Mouse (Mus musculus) forebrain, embryonic 12.5 days (tissue): ENCODE results near the gene Atp11c. TPM values are rescaled to one million over a fixed set of nuclear protein-coding genes. Genes with fewer than 3 reads are reported as not detected.
A peak's percentile ranks its signal among the peaks of the same experiment; 100 is the strongest.

Experiments used
- ATAC-seq: fragments of 200-750 bp; cut with Nextera tagmentation; 2 replicates; pipeline ENCODE4 v1.8.0; 2017; ENCODE audit warnings: moderate TSS enrichment; ENCODE audit not compliant: low FRiP score
- H3K27ac ChIP-seq: fragments of 300-500 bp; sonication (generic); 2 replicates; pipeline ENCODE4 v1.5.1; 2016; ENCODE audit warnings: mild to moderate bottlenecking
- H3K27me3 ChIP-seq: fragments of 300-500 bp; sonication (generic); 2 replicates; pipeline ENCODE4 v1.6.1; 2016; ENCODE audit warnings: mild to moderate bottlenecking
- H3K36me3 ChIP-seq: fragments of 300-500 bp; sonication (generic); replicated peaks from 2 replicates; pipeline ENCODE4 v1.6.1; 2016; ENCODE audit warnings: mild to moderate bottlenecking
- H3K4me1 ChIP-seq: fragments of 300-500 bp; sonication (generic); 2 replicates; pipeline ENCODE4 v1.6.1; 2016
- H3K4me2 ChIP-seq: fragments of 300-500 bp; sonication (generic); 2 replicates; pipeline ENCODE4 v1.6.1; 2016; ENCODE audit warnings: mild to moderate bottlenecking, moderate library complexity
- H3K4me3 ChIP-seq: fragments of 300-500 bp; sonication (generic); replicated peaks from 2 replicates; pipeline ENCODE4 v1.5.1; 2016; ENCODE audit warnings: mild to moderate bottlenecking
- H3K9ac ChIP-seq: fragments of 300-500 bp; sonication (generic); 2 replicates; pipeline ENCODE4 v1.6.1; 2016; ENCODE audit warnings: mild to moderate bottlenecking
- H3K9me3 ChIP-seq: fragments of 300-500 bp; sonication (generic); 2 replicates; pipeline ENCODE4 v1.6.1; 2016
- WGBS: fragments of 180-500 bp; shearing (Covaris S2); methylation state at CpG from one replicate; pipeline ENCODE4 v1.1.7; 2016; 5-methylcytosine and 5-hydroxymethylcytosine counted together
- polyA plus RNA-seq: library from polyadenylated mRNA; unstranded; fragments of >200 nt; fragmentation: Nextera tagmentation; extraction: Ambion mirVana; gene quantifications from 2 replicates; pipeline ENCODE4 v1.2.1, GENCODE M21; 2016

Atp11c gene
- 17.8 and 19.2 TPM in 2 replicates for polyA plus RNA-seq

DNA sequence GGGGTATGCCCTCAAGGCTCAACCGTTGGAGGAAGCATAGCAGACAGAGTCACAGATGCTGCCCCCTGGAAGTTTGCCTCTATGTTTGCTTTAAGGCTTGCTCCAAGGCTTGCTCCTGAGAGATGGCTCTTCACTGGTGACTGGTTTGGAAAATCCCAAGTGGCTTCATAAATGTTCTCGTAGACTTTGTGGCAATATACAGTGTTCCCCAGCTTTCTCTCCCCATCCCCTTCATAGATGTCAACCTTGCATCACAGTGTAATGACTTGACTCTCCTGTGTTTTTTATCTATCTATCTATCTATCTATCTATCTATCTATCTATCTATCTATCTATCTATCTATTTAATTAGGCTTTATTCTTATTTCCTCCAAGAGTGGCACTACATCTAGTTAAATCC is at the start of gene Atp11c:
Gene Atp11c, minus strand, starts transcription at position 101 of the 400 bp plus-strand sequence.
- Histone ChIP-seq H3K9ac (no peak within 1 kb of the TSS), H3K27ac (no peak within 1 kb of the TSS), H3K27me3 (no peaks in the 10 kb centered on the region), H3K4me1 (no peaks in the 10 kb centered on the region), H3K9me3 (no peaks in the 10 kb centered on the region), H3K4me2 (no peak within 1 kb of the TSS), H3K36me3 (no peaks in the 10 kb centered on the region), H3K4me3 (no peak within 1 kb of the TSS)
- no peak for ATAC-seq
- 83% methylated on average over 2 of the region's 2 CpGs for WGBS

DNA sequence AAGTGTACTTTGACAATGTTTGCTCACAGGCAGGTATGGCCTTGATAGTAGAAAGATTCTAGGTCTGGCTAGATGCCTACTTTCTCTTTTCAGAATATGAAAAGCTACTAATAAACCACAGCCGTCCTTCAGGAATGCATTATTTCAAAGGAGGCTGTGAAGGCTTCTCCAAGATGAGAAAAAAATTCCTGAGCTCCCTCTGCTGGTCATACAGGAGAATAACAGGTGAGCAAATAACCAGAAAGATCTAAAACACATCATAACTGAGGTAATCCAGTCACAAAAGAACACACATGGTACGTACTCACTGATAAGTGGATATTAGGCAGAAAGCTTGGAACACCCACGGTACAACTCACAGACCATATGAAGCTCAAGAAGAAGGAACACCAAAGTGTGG is 16.7 kb upstream of the Atp11c start:
- H3K4me3 ChIP-seq: no peak overlapping the region
- no peaks in the 10 kb centered on the region for H3K4me1 ChIP-seq
- no peaks in the 10 kb centered on the region for H3K36me3 ChIP-seq
- no peak overlapping the region for H3K4me2 ChIP-seq
- no peaks in the 10 kb centered on the region for H3K9me3 ChIP-seq
- no peak overlapping the region for H3K27ac ChIP-seq
- no peaks in the 10 kb centered on the region for H3K27me3 ChIP-seq
- no peak overlapping the region for H3K9ac ChIP-seq
- 34% methylated on average over 3 of the region's 3 CpGs for WGBS
- no peak for ATAC-seq

DNA sequence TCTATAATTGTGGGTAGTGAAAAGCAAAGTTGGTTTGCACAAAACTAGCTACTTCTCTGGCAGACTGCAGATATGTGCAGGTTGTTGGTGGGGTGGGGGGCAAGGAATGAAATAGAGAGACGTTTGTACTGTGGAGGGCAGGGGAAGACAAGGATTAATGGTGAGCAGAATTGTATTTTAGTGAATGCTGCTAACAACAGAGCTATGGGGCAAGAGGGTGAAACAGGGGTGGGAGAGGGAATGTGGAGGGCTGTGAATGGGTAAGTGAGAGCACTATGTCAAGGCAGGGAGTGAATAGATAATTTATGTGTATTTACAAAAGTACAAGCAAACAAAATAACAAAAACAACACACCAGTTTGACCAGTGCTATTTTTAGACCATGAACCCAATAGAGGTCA is 22.0 kb downstream of the Atp11c start:
- 17% methylated on average over 1 of the region's 1 CpGs for WGBS
- Histone ChIP-seq H3K4me3 (no peak overlapping the region), H3K4me1 (0 out of 2 replicates have a peak, but pooled peaks cover 3% of the 10 kb centered on the region), H3K4me2 (no peak overlapping the region), H3K27me3 (no peaks in the 10 kb centered on the region), H3K27ac (no peak overlapping the region), H3K36me3 (no peaks in the 10 kb centered on the region), H3K9ac (no peak overlapping the region), H3K9me3 (no peaks in the 10 kb centered on the region)
- no peak for ATAC-seq

DNA sequence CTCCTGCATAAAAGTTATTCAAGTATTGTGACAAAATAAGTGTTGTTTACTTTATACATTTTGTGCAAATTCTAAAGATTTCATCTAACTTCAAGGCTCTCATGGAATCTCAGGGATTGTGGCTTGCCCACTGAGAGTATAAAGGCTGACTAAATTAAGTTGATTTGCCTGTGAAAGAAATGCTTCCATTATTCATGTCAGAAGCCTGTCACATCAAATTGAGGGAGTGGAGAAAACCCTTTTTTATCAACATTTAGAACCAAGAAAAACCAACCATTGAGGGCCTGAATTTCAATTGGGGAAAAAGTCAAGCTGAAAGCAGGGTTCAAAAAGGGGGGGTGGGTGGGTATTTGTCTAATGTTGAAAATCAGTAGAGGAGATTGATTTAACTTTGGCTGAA is 23.5 kb downstream of the Atp11c start:
- no peaks in the 10 kb centered on the region for H3K36me3 ChIP-seq
- no peak overlapping the region for H3K27ac ChIP-seq
- H3K4me3 ChIP-seq: no peak overlapping the region
- 0 out of 2 replicates have a peak, but pooled peaks cover 3% of the 10 kb centered on the region for H3K4me1 ChIP-seq
- no peak overlapping the region for H3K9ac ChIP-seq
- no peak overlapping the region for H3K4me2 ChIP-seq
- ATAC-seq: peak; percentile 53; the same call in 1 of the 2 replicates
- H3K9me3 ChIP-seq: no peaks in the 10 kb centered on the region
- no peaks in the 10 kb centered on the region for H3K27me3 ChIP-seq

DNA sequence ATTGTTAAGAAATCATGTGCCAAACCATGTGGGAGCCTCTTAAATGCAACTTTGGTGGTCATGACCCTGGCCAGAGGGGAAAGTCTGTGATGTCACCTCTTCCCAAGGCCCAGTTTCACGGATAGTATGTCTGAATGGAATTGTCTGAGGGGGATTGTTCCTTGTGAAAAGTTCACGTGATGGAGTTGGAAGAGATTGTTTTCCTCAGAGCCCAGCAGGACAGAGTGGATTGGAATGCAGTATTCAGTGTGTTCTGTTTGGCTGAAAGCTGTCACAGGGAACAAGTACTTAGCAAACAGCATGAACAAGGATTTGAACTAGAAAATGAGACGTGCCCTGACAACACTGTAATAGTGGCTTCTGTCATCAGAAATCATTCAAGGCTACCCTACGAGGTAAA is 37.3 kb downstream of the Atp11c start:
- Histone ChIP-seq H3K27me3 (no peaks in the 10 kb centered on the region), H3K36me3 (no peaks in the 10 kb centered on the region), H3K27ac (no peak overlapping the region), H3K9me3 (no peaks in the 10 kb centered on the region), H3K9ac (no peak overlapping the region), H3K4me3 (no peak overlapping the region), H3K4me2 (no peak overlapping the region), H3K4me1 (peaks cover 4% of the 10 kb centered on the region; the same call in 1 of the 2 replicates)
- WGBS: 27% methylated on average over 4 of the region's 4 CpGs
- ATAC-seq: no peak

DNA sequence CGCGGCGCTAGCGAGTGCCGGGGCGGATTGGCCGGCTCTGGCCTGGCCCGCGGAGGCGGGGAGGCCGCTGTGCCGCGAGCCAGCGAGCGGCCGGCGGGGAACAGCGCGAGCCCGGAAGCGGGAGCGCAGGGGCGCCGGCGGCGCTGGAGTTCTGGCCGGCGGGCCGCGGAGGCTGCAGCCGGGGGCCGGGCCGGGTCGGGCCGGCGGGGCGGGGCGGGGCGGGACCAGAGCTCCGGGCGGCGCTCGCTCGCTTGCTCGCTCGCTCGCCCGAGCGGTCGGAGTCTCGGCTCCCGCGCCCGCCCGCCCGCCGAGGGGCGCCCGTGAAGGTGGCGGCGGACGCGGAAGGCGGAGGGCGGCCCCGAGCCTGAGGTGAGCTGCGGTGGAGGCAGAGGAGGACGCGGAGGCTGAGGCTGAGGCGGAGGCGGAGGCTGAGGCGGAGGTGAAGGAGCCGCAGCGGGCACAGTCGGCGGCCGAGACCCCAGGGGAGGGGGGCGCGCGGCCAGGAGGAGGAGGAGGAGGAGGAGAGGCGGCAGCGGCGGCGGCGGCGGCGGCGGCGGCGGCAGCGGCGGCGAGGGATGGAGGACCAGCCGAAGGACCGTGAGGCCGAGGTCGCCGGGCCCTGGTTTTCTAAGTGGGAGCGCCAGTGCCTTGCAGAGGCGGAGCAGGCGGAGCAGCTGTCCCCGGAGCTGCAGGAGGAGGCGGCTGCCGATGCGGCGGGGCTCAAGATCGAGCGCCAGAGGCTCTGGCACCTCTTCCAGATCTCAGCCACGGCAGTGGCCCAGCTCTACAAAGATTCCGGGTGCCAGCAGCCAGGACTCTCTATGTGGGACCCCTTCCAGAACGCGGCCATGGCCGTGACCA is 44.8 kb downstream of the Atp11c start:
- H3K9ac ChIP-seq: peak overlapping the region; percentile 69
- peak overlapping the region; percentile 54 for H3K4me2 ChIP-seq
- peak overlapping the region; percentile 90 for H3K27ac ChIP-seq
- H3K9me3 ChIP-seq: no peaks in the 10 kb centered on the region
- 15% methylated on average over 49 of the region's 113 CpGs for WGBS
- peak overlapping the region; percentile 57 for H3K4me3 ChIP-seq
- no peaks in the 10 kb centered on the region for H3K27me3 ChIP-seq
- peak; percentile 77 for ATAC-seq
- peaks cover 6% of the 10 kb centered on the region for H3K4me1 ChIP-seq
- no peaks in the 10 kb centered on the region for H3K36me3 ChIP-seq

DNA sequence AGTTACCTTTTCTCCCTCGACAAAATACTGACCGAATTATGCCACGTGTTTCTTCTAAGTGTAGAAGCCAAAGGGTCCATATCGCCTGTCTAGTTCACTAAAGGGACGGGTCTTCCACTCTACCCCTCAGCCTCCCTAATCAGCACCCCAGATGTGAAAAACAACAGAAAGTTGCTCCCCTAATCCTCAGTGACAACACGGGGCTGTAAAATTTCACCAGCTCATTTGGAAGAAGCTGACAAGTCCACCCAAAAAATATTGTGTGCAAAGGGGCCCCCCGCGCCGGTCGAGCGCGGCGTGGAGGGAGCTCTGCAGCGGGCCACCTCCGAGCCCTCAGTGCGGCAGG is 45.4 kb downstream of the Atp11c start:
- Histone ChIP-seq H3K4me1 (peaks cover 6% of the 10 kb centered on the region), H3K4me2 (peak overlapping the region; percentile 54), H3K36me3 (no peaks in the 10 kb centered on the region), H3K9ac (peak overlapping the region; percentile 69), H3K27me3 (no peaks in the 10 kb centered on the region), H3K4me3 (peak overlapping the region; percentile 57), H3K9me3 (no peaks in the 10 kb centered on the region), H3K27ac (peak overlapping the region; percentile 90)
- no peak for ATAC-seq
- WGBS: 20% methylated on average over 16 of the region's 16 CpGs

DNA sequence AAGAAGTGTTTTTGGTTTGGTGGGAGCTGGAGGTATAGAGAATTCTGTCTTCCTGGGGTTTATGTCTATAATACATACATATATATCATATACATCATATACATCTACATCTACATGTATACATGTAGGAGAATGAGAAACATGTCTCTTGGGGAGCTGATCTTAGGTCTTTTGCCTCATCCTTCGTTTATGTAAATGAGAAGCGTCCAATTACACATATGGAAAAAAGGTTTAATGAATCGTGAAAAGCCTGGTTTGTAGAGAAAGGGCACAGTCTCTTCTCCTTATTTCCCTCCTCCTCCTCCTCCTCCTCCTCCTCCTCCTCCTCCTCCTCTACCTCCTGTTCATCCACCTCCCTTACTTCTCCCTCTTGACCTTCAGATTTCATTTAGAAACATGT is 46.6 kb downstream of the Atp11c start:
- 22% methylated on average over 3 of the region's 3 CpGs for WGBS
- peak overlapping the region; percentile 68; the same call in 1 of the 2 replicates for H3K27ac ChIP-seq

DNA sequence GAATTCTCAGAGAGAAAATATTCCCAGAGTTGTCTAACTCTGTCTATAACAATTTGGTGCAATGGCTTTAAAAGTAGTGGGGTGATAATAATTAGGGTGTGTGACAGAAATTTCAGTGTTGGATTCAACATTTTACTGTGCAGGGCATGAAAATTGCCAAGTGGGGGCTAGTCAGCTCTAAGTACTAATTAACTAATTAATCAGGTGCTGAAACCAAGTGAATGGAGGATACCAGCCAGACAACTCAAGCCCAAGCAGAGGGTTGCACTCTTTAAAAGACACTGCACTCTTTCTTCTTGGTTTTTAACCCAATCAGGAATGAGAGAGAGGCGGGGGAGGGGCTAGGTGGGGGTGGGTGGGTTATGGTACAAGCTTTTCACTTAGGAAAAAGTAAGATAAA is 47.1 kb downstream of the Atp11c start:
- peak overlapping the region; percentile 68; the same call in 1 of the 2 replicates for H3K27ac ChIP-seq
- no peak overlapping the region for H3K4me3 ChIP-seq
- H3K36me3 ChIP-seq: no peaks in the 10 kb centered on the region
- 23% methylated on average over 1 of the region's 1 CpGs for WGBS
- H3K4me1 ChIP-seq: peaks cover 6% of the 10 kb centered on the region
- no peaks in the 10 kb centered on the region for H3K27me3 ChIP-seq
- H3K9ac ChIP-seq: no peak overlapping the region
- no peaks in the 10 kb centered on the region for H3K9me3 ChIP-seq
- H3K4me2 ChIP-seq: 0 out of 2 replicates have a peak overlapping the region, but pooled peaks have one; percentile 10
- ATAC-seq: no peak; the same call in 1 of the 2 replicates

More for the DNA sequence above, 46.6 kb downstream of the Atp11c start:
- Histone ChIP-seq H3K27me3 (no peaks in the 10 kb centered on the region), H3K9me3 (no peaks in the 10 kb centered on the region), H3K9ac (no peak overlapping the region), H3K36me3 (no peaks in the 10 kb centered on the region), H3K4me3 (no peak overlapping the region), H3K4me1 (peaks cover 6% of the 10 kb centered on the region), H3K4me2 (0 out of 2 replicates have a peak overlapping the region, but pooled peaks have one; percentile 10)
- ATAC-seq: no peak

DNA sequence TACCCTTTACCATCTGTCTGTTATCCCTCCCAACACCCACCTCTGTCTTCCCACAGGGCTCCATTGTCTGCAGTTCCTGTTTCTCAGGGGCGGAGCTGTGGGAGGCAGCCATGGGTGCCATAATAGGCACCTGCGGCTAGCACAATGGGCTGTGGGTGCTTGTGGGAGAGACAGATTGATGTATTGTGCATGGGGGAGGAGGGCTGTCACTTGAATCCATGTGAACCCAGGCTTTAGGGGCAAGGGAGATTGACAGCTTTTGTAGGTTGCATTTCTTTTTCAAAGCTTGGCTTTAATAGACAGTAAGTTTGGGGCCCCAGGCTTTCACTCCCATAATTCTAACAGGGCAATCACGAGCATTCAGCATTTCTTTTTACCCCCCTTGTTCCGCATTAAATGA is 48.4 kb downstream of the Atp11c start:
- no peaks in the 10 kb centered on the region for H3K9me3 ChIP-seq
- H3K36me3 ChIP-seq: no peaks in the 10 kb centered on the region
- no peak overlapping the region for H3K27ac ChIP-seq
- H3K4me1 ChIP-seq: peaks cover 6% of the 10 kb centered on the region
- H3K27me3 ChIP-seq: no peaks in the 10 kb centered on the region
- no peak overlapping the region for H3K4me2 ChIP-seq
- WGBS: 30% methylated on average over 4 of the region's 4 CpGs
- H3K9ac ChIP-seq: no peak overlapping the region
- no peak overlapping the region for H3K4me3 ChIP-seq
- peak; percentile 82; the same call in 1 of the 2 replicates for ATAC-seq

DNA sequence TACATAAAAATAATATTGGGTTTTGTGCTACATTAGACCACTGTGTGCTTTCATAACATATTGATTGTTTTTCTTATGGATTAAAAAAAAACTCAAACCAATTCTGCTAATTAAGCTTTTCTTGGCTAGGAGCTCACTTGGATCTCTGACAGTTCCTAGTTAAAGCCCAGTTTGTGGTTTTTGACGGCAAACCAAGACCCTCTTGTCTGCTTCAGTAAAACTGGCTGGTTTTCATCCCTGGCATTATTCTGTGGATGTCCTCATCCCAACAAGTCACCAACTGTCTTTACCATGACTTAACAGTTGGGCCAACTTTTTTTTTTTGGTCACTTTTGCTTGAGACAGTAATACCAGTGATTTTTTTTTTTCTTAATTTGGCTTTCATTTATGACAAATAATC is 49.6 kb downstream of the Atp11c start:
- Histone ChIP-seq H3K27ac (no peak overlapping the region), H3K9me3 (no peaks in the 10 kb centered on the region)

DNA sequence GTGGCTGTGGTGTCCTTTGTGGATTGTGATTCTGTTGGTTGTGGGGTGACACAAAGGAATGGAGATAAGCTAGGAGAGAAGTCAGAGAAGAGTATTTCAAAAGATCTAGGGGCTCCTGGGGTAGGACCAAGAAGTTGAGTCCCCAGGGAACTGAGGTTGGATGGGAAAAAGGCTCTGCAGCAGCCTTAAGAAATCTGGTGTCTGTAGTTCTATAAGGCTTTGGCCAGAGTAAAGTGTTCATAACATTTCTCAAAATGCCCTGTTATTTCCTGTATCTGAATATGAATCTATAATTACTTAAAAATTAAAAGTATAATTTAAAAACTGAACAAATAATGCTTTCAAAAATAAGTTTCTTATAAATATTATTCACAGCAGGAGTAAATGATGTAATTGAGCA is 53.3 kb downstream of the Atp11c start, which contains the start of gene Gm7073:
Gene Gm7073, minus strand, starts transcription at position 101 of the 400 bp plus-strand sequence.
- peaks cover 3% of the 10 kb centered on the region for H3K4me1 ChIP-seq
- no peak within 1 kb of the TSS for H3K9ac ChIP-seq
- no peak for ATAC-seq
- H3K27me3 ChIP-seq: no peaks in the 10 kb centered on the region
- no peak within 1 kb of the TSS for H3K27ac ChIP-seq
- H3K9me3 ChIP-seq: no peaks in the 10 kb centered on the region
- H3K4me2 ChIP-seq: no peak within 1 kb of the TSS
- no peak within 1 kb of the TSS for H3K4me3 ChIP-seq
- no peaks in the 10 kb centered on the region for H3K36me3 ChIP-seq

More for the DNA sequence above, 49.6 kb downstream of the Atp11c start:
- Histone ChIP-seq H3K4me1 (peaks cover 6% of the 10 kb centered on the region), H3K36me3 (no peaks in the 10 kb centered on the region), H3K4me2 (no peak overlapping the region), H3K4me3 (no peak overlapping the region), H3K9ac (no peak overlapping the region), H3K27me3 (no peaks in the 10 kb centered on the region)
- no peak for ATAC-seq
- WGBS: 32% methylated on average over 1 of the region's 1 CpGs

DNA sequence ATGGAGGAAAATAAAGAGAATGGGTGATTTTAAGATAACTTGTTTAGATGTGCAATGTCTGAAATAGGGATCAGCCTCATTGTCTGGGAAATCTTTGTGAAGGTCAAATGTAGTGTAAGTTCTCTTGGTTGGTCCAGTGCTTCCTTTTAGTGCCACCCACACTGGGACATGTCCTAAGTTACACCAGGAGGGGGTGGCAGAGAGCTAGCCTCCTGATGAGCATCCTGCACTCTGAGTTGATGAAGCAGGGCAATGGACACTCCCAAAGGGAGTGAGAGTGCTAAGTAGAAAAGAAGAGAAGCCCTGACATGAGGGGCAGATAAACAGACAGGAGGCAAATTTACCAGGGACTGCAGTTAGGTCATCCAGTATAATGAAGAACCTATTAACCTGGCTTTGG is 88.5 kb downstream of the Atp11c start:
- H3K27ac ChIP-seq: no peak overlapping the region
- H3K4me2 ChIP-seq: no peak overlapping the region
- no peaks in the 10 kb centered on the region for H3K4me1 ChIP-seq
- H3K9me3 ChIP-seq: no peaks in the 10 kb centered on the region
- ATAC-seq: 0 out of 2 replicates have a peak, but pooled peaks have one; percentile 39
- H3K9ac ChIP-seq: no peak overlapping the region
- no peak overlapping the region for H3K4me3 ChIP-seq
- no peaks in the 10 kb centered on the region for H3K27me3 ChIP-seq
- H3K36me3 ChIP-seq: no peaks in the 10 kb centered on the region
